Mouse (Mus musculus) gastrocnemius, adult 18-20 months (tissue): ENCODE results near the gene Cherp. TPM values are rescaled to one million over a fixed set of nuclear protein-coding genes. Genes with fewer than 3 reads are reported as not detected.
A peak's percentile ranks its signal among the peaks of the same experiment; 100 is the strongest.

Experiments
- DNase-seq: peaks from one replicate; pipeline ENCODE4 v3.0.0; 2021; ENCODE audit warnings: low spot score
- long read RNA-seq, 2 experiments: library from polyadenylated mRNA; stranded (forward); transcript quantifications; one replicate each; pipeline ENCODE4 v2.0.0; 2021
- total RNA-seq, 2 experiments: library from RNA; stranded (reverse); gene quantifications; 2 replicates each; pipeline ENCODE4 v1.2.3; 2021

The Cherp gene
- 10 to 100 TPM; 21.2 to 22.6 TPM for total RNA-seq
- long read RNA-seq, experiment 1, transcript Cherp-207 (18 exons, 3,646 nt): major isoform, 12 of 19 reads
- long read RNA-seq, experiment 1, partial matches to known transcripts: 4 of 19 reads
- long read RNA-seq, experiment 1, other reads (novel, unspliced or antisense): 2 of 19 reads
- long read RNA-seq, experiment 2, transcript Cherp-207 (18 exons, 3,646 nt): major isoform, 15 of 23 reads
- long read RNA-seq, experiment 2, partial matches to known transcripts: 5 of 23 reads
- long read RNA-seq, experiment 2, other reads (novel, unspliced or antisense): 2 of 23 reads

DNA sequence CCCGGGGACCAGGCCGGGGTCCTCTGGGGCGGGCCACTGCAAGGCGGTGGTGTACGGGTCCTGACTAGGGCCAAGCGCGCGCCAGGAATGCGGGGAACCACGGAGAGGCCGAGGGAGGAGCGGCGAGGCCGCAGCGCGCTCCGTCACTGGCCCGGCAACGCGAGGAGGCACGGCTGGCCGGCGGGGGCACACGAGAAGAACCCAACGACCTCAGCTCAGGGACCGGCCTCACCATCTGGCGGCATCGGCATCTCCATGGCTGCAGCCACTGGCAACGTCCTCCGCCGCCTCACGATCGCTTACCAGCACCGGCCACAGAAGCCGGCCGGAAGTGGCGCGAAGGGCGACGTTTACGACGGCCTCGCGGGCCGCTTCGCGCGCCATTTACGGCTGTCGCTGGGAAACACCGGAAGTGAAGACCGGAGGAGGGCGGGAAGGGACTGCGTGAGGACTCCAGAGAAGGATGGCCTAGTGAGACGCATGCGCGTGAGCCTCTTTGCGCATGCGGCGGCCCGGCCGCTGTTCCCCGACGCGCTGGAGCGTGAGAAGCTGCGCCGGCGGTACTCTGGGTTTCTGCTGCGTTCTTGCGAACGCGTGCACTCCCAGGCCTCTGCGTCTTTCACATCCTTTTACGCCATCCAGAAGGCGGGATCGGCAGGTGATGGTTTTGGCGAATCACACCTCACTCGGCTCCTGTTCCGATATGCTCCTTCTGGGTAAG is at the start of gene Cherp:
Cherp (minus strand) TSS at position 401 of the 721 bp plus-strand sequence.
- peak; percentile 98 for DNase-seq

DNA sequence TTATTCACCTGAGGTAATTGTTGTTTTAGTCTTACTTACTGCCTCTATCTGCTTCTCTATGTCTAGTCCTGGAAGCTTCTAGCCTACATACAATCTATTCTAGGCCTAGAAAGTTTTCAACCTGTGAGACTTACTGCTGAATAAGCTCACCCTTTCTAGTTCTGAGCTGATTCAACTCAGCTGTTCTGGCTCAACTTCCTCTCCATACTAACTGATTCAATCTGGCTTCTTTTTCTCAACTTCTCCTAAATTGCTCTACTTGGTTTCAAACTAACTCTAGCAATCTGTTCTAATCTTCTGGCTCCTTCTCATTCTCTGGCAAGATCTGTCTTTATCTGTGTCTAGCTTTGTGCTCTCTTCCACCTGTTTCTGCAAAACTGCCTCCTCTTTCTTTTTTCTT is 46.9 kb upstream of the Cherp start:
- DNase-seq: no peak

GRCm38 (mm10) chr8:72517421-72517988 is 42.5 kb upstream of the Cherp start:
- no peak for DNase-seq

- no peak for DNase-seq
Measured at GRCm38 (mm10) chr8:72513158-72513557, 38.1 kb upstream of the Cherp start.

DNA sequence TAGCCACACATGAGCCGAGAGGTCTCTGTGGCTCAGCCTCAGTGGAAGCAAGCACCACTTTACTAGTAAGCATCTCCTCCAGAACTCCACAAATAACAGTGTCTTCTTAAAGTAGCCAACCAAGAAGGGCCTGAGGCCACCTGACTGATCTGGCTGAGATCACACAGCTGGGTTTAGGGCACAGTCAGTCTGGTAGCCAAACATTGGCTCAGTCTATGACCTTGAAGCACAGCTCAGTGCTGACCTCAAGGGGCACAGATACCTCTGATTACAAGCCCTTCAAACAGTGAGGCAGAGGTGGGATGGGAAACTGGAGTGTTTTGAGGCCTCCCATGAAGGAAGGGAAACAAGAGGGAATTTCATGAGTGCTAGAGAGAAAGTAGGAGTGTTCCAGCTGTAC is 37.6 kb upstream of the Cherp start:
- DNase-seq: peak; percentile 40

- DNase-seq: no peak
Measured at GRCm38 (mm10) chr8:72507505-72507904, 32.5 kb upstream of the Cherp start.

GRCm38 (mm10) chr8:72504637-72505314 is 29.8 kb upstream of the Cherp start:
- DNase-seq: no peak

DNA sequence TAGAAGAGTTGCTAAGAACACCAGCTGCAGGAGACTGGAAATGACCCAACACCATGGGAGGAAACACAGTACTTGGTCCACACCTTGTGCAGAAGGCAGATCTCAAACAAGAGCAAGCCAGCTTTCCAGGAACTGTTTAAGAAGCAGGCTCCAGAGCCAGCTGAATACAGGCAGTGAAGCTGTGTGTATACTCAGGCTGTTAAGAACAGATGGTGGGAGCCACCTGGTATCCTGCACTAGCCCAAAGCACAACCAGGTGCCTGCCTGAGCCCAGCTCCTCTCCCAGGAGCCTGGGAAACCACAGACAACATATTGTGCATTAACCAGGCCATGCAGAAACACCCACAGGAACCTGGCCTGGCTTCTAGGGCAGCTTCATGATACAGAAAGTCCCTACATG is 29.1 kb upstream of the Cherp start:
- DNase-seq: no peak

DNA sequence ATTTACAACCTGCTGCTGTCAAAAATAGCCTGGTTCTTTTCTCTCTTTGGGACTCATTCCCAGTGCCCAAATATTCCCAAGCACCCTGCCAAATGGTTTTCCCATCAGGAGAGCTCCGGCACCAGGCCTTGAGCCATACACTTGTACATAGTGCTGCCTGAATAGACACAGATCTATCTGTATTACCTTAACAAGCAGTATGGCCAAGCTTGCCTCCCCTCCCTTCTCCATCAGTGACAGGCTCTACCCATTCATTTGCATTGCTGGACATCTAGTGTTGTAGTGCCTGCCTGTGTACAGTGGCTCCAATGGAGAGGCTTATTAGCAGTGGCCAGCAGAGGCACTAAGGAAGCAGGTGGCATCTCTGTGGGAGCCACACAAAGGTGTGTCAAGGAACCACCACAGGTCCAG is 25.5 kb upstream of the Cherp start:
- DNase-seq: peak; percentile 51

DNA sequence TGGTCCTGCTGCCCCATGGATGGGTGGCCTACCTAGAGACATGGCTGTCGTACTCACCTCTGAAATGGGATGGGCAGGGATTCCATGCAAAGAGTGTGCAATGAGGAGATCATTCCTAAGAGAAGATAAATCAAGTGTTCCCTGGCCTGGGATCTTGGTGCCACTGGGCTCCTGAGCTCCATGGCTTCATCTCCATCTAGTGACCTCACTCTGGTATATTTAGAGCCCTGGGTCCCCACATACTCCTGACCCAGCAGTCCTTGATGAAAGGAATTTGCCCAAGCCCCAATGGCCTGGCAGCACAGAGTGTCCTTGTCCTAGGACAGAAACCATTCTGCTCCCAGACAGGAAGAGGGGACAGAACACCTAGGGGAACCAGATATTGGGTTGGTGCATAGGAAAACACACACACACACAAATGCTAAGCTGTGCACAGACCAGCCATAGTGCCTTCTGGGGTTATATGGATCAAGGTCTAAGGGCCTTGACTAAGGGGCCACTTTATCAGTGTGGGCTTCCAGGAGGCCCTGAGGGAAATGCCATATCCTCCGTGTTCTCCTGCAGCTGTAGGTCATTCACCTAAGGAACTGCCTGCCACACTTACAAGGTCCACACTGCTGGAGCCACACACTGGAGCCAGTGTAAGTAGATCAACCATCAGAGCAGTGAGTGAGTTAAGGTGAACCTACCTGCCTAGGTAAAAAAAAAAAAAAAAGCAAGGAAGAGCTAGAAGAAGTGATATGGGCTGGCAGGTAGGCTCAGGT is 24.7 kb upstream of the Cherp start:
- peak; percentile 86 for DNase-seq

- no peak for DNase-seq
Measured at GRCm38 (mm10) chr8:72498527-72498926, 23.5 kb upstream of the Cherp start.

DNA sequence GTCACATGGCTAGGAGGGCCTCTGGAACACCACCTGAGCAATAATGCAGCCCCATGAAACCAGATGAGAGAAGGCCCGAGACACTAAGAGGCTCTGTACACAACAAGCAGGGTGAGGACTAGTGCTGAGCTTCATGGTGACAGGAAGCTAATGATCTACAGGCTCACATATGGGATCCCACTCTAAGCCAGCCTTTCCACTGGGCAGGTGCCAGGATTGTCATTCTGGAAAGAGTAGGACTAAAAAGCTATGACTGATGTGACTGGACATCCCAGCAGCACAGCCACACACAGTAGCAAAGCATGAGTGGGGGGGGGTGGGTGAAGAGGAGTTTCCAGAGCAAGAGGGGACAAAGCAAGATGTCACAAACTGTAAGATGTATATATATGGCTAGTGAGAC is 22.9 kb upstream of the Cherp start:
- DNase-seq: no peak

GRCm38 (mm10) chr8:72496217-72496616 is 21.2 kb upstream of the Cherp start:
- DNase-seq: no peak

- DNase-seq: no peak
Measured at GRCm38 (mm10) chr8:72495411-72496111, 20.5 kb upstream of the Cherp start.

GRCm38 (mm10) chr8:72493381-72493780 is 18.4 kb upstream of the Cherp start:
- DNase-seq: no peak

- DNase-seq: peak; percentile 99
Measured at GRCm38 (mm10) chr8:72492622-72493081, 17.6 kb upstream of the Cherp start.

DNA sequence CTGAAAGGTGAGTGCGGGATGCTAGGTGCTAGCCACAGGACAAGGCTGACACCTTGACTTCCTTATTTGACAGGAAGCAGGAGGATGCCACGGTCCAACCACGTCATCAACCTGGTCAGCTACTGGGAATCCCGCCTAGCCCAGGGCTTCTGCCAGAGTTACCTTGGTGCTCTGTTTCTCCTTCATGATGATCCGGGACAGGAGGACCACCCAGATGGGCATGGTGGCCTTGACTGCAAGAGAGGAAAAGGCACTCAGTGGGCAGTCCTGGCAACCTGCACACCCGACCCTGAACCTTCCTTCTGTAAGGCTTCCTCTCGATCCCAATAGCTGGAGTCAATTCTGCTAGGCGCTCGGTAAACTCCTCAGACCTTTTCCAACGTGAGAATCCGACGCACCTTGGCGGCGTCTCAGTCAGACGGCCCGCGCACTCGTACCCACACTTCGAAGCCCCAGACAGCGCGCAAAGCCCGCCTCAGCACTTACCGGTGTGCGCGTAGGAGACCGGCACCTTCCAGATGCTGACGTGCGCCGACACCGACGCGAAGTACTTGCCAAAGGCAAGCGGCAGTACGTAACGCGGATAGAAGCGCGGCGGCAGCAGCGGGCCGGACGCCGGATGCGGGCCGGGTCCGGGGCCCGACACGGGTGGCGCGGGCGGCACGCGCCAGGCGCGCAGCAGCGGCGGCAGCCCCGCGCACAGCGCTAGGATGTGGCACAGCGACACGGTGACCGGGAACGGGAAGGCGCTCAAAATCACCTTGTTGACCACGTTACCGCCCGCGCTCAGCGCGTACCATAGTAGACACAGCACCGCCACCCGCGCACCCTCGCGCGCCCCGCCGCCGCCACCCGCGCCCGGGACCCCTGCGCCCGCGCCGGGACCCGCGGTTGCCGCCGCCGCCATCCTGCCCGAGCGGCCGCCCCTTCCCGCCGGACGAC is 16.9 kb upstream of the Cherp start, which contains the start of gene Slc35e1:
Slc35e1 (minus strand) TSS at position 935 of the 942 bp plus-strand sequence.
- DNase-seq: peak; percentile 30

- no peak for DNase-seq
Measured at GRCm38 (mm10) chr8:72491017-72491416, 16.0 kb upstream of the Cherp start.

DNA sequence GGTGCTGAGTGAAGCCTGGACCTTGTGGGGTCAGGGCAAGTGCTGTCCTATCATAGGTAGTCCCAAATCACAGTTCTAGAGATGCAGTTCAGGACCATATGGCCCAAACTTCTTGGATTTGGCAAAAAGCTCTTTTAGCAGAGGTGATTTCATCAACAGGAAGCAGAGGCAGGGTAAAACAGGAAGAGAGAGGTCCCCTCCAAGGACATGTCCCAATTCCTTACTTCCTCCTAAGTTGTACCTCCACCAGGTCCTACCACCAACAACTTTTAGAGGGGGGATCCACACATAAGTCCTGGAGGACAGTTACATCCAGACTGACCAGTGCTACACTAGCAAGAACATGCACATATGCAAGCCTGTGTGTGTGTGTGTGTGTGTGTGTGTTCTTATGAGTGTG is 12.0 kb upstream of the Cherp start:
- DNase-seq: no peak
